Mouse (Mus musculus) heart, embryonic 16.5 days (tissue): ENCODE measurements around the gene Scyl3. TPM values are rescaled to one million over a fixed set of nuclear protein-coding genes. Genes with fewer than 3 reads are reported as not detected.
A peak's percentile ranks its signal among the peaks of the same experiment; 100 is the strongest.

ENCODE experiments used
- ATAC-seq: fragments of 200-750 bp; cut with Nextera tagmentation; replicated peaks from 2 replicates; pipeline ENCODE4 v1.8.0; 2017; ENCODE audit warnings: moderate number of reproducible peaks; ENCODE audit not compliant: insufficient read depth, low FRiP score; ENCODE audit errors: extremely low read depth
- H3K27ac ChIP-seq: fragments of 300-500 bp; sonication (generic); 2 replicates; pipeline ENCODE4 v1.5.1; 2014; ENCODE audit warnings: mild to moderate bottlenecking, low read length, control low read depth, moderate library complexity
- H3K27me3 ChIP-seq: fragments of 300-500 bp; sonication (generic); 2 replicates; pipeline ENCODE4 v1.6.1; 2014; ENCODE audit warnings: low read length, mixed read lengths; ENCODE audit not compliant: control insufficient read depth, insufficient read depth
- H3K36me3 ChIP-seq: fragments of 300-500 bp; sonication (generic); 2 replicates; pipeline ENCODE4 v1.6.1; 2014; ENCODE audit not compliant: control insufficient read depth, insufficient read depth
- H3K4me1 ChIP-seq: fragments of 300-500 bp; sonication (generic); 2 replicates; pipeline ENCODE4 v1.6.1; 2014; ENCODE audit warnings: low read length, mixed read lengths; ENCODE audit not compliant: control insufficient read depth, insufficient read depth
- H3K4me2 ChIP-seq: fragments of 300-500 bp; sonication (generic); 2 replicates; pipeline ENCODE4 v1.6.1; 2014; ENCODE audit warnings: low read depth, mild to moderate bottlenecking, control low read depth, low read length
- H3K4me3 ChIP-seq: fragments of 300-500 bp; sonication (generic); 2 replicates; pipeline ENCODE4 v1.5.1; 2014; ENCODE audit warnings: mild to moderate bottlenecking, control low read depth, low read length
- H3K9ac ChIP-seq: fragments of 300-500 bp; sonication (generic); 2 replicates; pipeline ENCODE4 v1.6.1; 2014; ENCODE audit warnings: low read length, control low read depth
- H3K9me3 ChIP-seq: fragments of 300-500 bp; sonication (generic); replicated peaks from 2 replicates; pipeline ENCODE4 v1.6.1; 2016; ENCODE audit warnings: low read length; ENCODE audit not compliant: control insufficient read depth
- WGBS: fragments of 180-500 bp; shearing (Covaris S2); extraction: QIAGEN DNeasy Blood & Tissue Kit; methylation state at CpG from one replicate; pipeline ENCODE4 v1.1.7; 2014; 5-methylcytosine and 5-hydroxymethylcytosine counted together
- polyA plus RNA-seq: library from polyadenylated mRNA; unstranded; fragments of >200 nt; fragmentation: Nextera tagmentation; extraction: Ambion mirVana; gene quantifications from 2 replicates; pipeline ENCODE4 v1.2.1, GENCODE M21; 2015

Gene Scyl3
- polyA plus RNA-seq, 1 experiment from 2014 or later, result 10.8 TPM

- 1% methylated on average over 38 of the region's 38 CpGs for WGBS
- Histone ChIP-seq H3K4me3 (peak overlapping the region; percentile 70), H3K27ac (no peak overlapping the region), H3K36me3 (peaks cover 2% of the 10 kb centered on the region; the same call in 1 of the 2 replicates), H3K4me1 (peaks cover 10% of the 10 kb centered on the region), H3K9ac (peak overlapping the region; percentile 78), H3K9me3 (no peaks in the 10 kb centered on the region), H3K27me3 (no peaks in the 10 kb centered on the region), H3K4me2 (peak overlapping the region; percentile 91)
- ATAC-seq, result peak; percentile 64
These were observed 65.3 kb downstream of the Scyl3 start for GRCm38 (mm10) chr1:163994173-163994720.

- Histone ChIP-seq H3K27ac (peak within 1 kb of the TSS; percentile 76), H3K36me3 (peaks cover 2% of the 10 kb centered on the region; the same call in 1 of the 2 replicates), H3K27me3 (no peaks in the 10 kb centered on the region), H3K9ac (peak within 1 kb of the TSS; percentile 82), H3K4me2 (peak within 1 kb of the TSS; percentile 91), H3K4me3 (peak within 1 kb of the TSS; percentile 70), H3K9me3 (no peaks in the 10 kb centered on the region), H3K4me1 (peaks cover 10% of the 10 kb centered on the region)
- ATAC-seq, result peak; percentile 96
- 4% methylated on average over 43 of the region's 43 CpGs for WGBS
These were observed 66.1 kb downstream of the Scyl3 start, which contains the start of the genes BC055324 and Mettl18 for GRCm38 (mm10) chr1:163994721-163995608. Gene BC055324, minus strand, starts transcription at chr1:163994796. Gene Mettl18, plus strand, starts transcription at chr1:163994889.

- H3K27ac ChIP-seq, result no peak overlapping the region
- H3K36me3 ChIP-seq, result peaks cover 2% of the 10 kb centered on the region; the same call in 1 of the 2 replicates
- peak overlapping the region; percentile 62 for H3K4me2 ChIP-seq
- no peaks in the 10 kb centered on the region for H3K9me3 ChIP-seq
- 80% methylated on average over 1 of the region's 2 CpGs for WGBS
- no peak for ATAC-seq
- H3K27me3 ChIP-seq, result no peaks in the 10 kb centered on the region
- H3K4me3 ChIP-seq, result peak overlapping the region; percentile 70
- H3K9ac ChIP-seq, result peak overlapping the region; percentile 82
- peaks cover 10% of the 10 kb centered on the region for H3K4me1 ChIP-seq
These were observed 66.7 kb downstream of the Scyl3 start for GRCm38 (mm10) chr1:163995609-163995913.

GRCm38 (mm10) chr1:164001831-164002452 lies 73.0 kb downstream of the Scyl3 start:
- 65% methylated on average over 6 of the region's 6 CpGs for WGBS

GRCm38 (mm10) chr1:164004311-164004710 lies 75.4 kb downstream of the Scyl3 start:
- Histone ChIP-seq H3K9ac (no peak overlapping the region), H3K4me3 (no peak overlapping the region), H3K27me3 (no peaks in the 10 kb centered on the region), H3K36me3 (no peaks in the 10 kb centered on the region), H3K4me1 (no peaks in the 10 kb centered on the region), H3K27ac (no peak overlapping the region), H3K9me3 (no peaks in the 10 kb centered on the region), H3K4me2 (no peak overlapping the region)
- WGBS, result 68% methylated on average over 3 of the region's 3 CpGs
- ATAC-seq, result no peak

More at GRCm38 (mm10) chr1:164001831-164002452, 73.0 kb downstream of the Scyl3 start:
- no peaks in the 10 kb centered on the region for H3K27me3 ChIP-seq
- no peak overlapping the region for H3K4me3 ChIP-seq
- no peak overlapping the region for H3K4me2 ChIP-seq
- no peak for ATAC-seq
- no peaks in the 10 kb centered on the region for H3K9me3 ChIP-seq
- H3K36me3 ChIP-seq, result no peaks in the 10 kb centered on the region
- no peak overlapping the region for H3K9ac ChIP-seq
- H3K27ac ChIP-seq, result no peak overlapping the region
- H3K4me1 ChIP-seq, result no peaks in the 10 kb centered on the region

Other genes starting within 250 kb of the Scyl3 start
- not detected in 2 replicates for gene Mettl11b, start 203.9 kb upstream of the Scyl3 start, polyA plus RNA-seq
- gene Kifap3, start 149.5 kb upstream of the Scyl3 start, polyA plus RNA-seq, result 18.0 and 18.8 TPM in 2 replicates
- 12.2 and 13.1 TPM in 2 replicates for gene BC055324, start 65.7 kb downstream of the Scyl3 start, polyA plus RNA-seq
- 7.1 and 7.4 TPM in 2 replicates for gene Mettl18, start 65.8 kb downstream of the Scyl3 start, polyA plus RNA-seq
- 2.2 and 3.0 TPM in 2 replicates for gene Sele, start 119.1 kb downstream of the Scyl3 start, polyA plus RNA-seq
- gene Sell, start 132.9 kb downstream of the Scyl3 start, polyA plus RNA-seq, result 9.6 and 21.8 TPM in 2 replicates
- gene Selp, start 186.2 kb downstream of the Scyl3 start, polyA plus RNA-seq, result 0.34 and 0.38 TPM in 2 replicates
- 0.21 TPM in 2 replicates for gene F5, start 222.7 kb downstream of the Scyl3 start, polyA plus RNA-seq